Mouse (Mus musculus) hindbrain, embryonic 12.5 days (tissue): ENCODE data around the gene Gm6217. TPM values are rescaled to one million over a fixed set of nuclear protein-coding genes. Genes with fewer than 3 reads are reported as not detected.
A peak's percentile ranks its signal among the peaks of the same experiment; 100 is the strongest.
"Not testable (repeated sequence)": the region's sequence is repeated elsewhere in the genome, so short reads cannot be mapped to it uniquely, and the experiment has no call there.

Experiments used
- ATAC-seq: fragments of 200-750 bp; cut with Nextera tagmentation; 2 replicates; pipeline ENCODE4 v1.8.0; 2017; ENCODE audit warnings: moderate TSS enrichment; ENCODE audit not compliant: low FRiP score
- H3K27ac ChIP-seq: fragments of 300-500 bp; sonication (generic); 2 replicates; pipeline ENCODE4 v1.5.1; 2016; ENCODE audit warnings: mild to moderate bottlenecking
- H3K27me3 ChIP-seq: fragments of 300-500 bp; sonication (generic); 2 replicates; pipeline ENCODE4 v1.6.1; 2016; ENCODE audit warnings: mild to moderate bottlenecking
- H3K36me3 ChIP-seq: fragments of 300-500 bp; sonication (generic); 2 replicates; pipeline ENCODE4 v1.6.1; 2016; ENCODE audit warnings: mild to moderate bottlenecking
- H3K4me1 ChIP-seq: fragments of 300-500 bp; sonication (generic); 2 replicates; pipeline ENCODE4 v1.6.1; 2016
- H3K4me2 ChIP-seq: fragments of 300-500 bp; sonication (generic); replicated peaks from 2 replicates; pipeline ENCODE4 v1.6.1; 2016; ENCODE audit warnings: mild to moderate bottlenecking
- H3K4me3 ChIP-seq: fragments of 300-500 bp; sonication (generic); 2 replicates; pipeline ENCODE4 v1.5.1; 2016; ENCODE audit warnings: mild to moderate bottlenecking
- H3K9ac ChIP-seq: fragments of 300-500 bp; sonication (generic); 2 replicates; pipeline ENCODE4 v1.6.1; 2016; ENCODE audit warnings: mild to moderate bottlenecking, moderate library complexity
- H3K9me3 ChIP-seq: fragments of 300-500 bp; sonication (generic); replicated peaks from 2 replicates; pipeline ENCODE4 v1.6.1; 2016; ENCODE audit warnings: mild to moderate bottlenecking
- WGBS: fragments of 180-500 bp; shearing (Covaris S2); methylation state at CpG from one replicate; pipeline ENCODE4 v1.1.7; 2016; 5-methylcytosine and 5-hydroxymethylcytosine counted together
- polyA plus RNA-seq: library from polyadenylated mRNA; unstranded; fragments of >200 nt; fragmentation: Nextera tagmentation; extraction: Ambion mirVana; gene quantifications from 2 replicates; pipeline ENCODE4 v1.2.1, GENCODE M21; 2016

Gm6217 gene
- not detected in 2 replicates for polyA plus RNA-seq

GRCm38 (mm10) chr1:82931326-82931725, at the start of gene Gm6217:
Gene Gm6217, minus strand, starts transcription at chr1:82931399.
- H3K27ac ChIP-seq, H3K9ac ChIP-seq, H3K4me1 ChIP-seq, H3K4me2 ChIP-seq, H3K36me3 ChIP-seq, H3K27me3 ChIP-seq, H3K9me3 ChIP-seq, ATAC-seq, H3K4me3 ChIP-seq: not testable (repeated sequence)
- WGBS = no CpG with 5 or more reads among the region's 6 CpGs

- ATAC-seq = no peak
- H3K36me3 ChIP-seq = no peaks in the 10 kb centered on the region
- H3K9ac ChIP-seq = no peak overlapping the region
- no peaks in the 10 kb centered on the region for H3K4me1 ChIP-seq
- H3K9me3 ChIP-seq = no peaks in the 10 kb centered on the region
- no peaks in the 10 kb centered on the region for H3K27me3 ChIP-seq
- H3K27ac ChIP-seq = no peak overlapping the region
- H3K4me2 ChIP-seq = no peak overlapping the region
- no peak overlapping the region for H3K4me3 ChIP-seq
Observed at GRCm38 (mm10) chr1:82977840-82978239, 46.6 kb upstream of the Gm6217 start.

GRCm38 (mm10) chr1:82975750-82976149, 44.6 kb upstream of the Gm6217 start:
- no peak for ATAC-seq
- WGBS = 88% methylated on average over 5 of the region's 5 CpGs

GRCm38 (mm10) chr1:82974342-82974741, 43.1 kb upstream of the Gm6217 start:
- Histone ChIP-seq H3K27ac (no peak overlapping the region), H3K36me3 (no peaks in the 10 kb centered on the region), H3K9ac (no peak overlapping the region), H3K4me3 (no peak overlapping the region), H3K4me1 (no peaks in the 10 kb centered on the region), H3K27me3 (no peaks in the 10 kb centered on the region), H3K9me3 (no peaks in the 10 kb centered on the region), H3K4me2 (no peak overlapping the region)
- no peak for ATAC-seq
- WGBS = 88% methylated on average over 9 of the region's 9 CpGs

More at GRCm38 (mm10) chr1:82975750-82976149, 44.6 kb upstream of the Gm6217 start:
- Histone ChIP-seq H3K4me3 (no peak overlapping the region), H3K4me2 (no peak overlapping the region), H3K9ac (no peak overlapping the region), H3K27ac (no peak overlapping the region), H3K9me3 (no peaks in the 10 kb centered on the region), H3K4me1 (no peaks in the 10 kb centered on the region), H3K27me3 (no peaks in the 10 kb centered on the region), H3K36me3 (no peaks in the 10 kb centered on the region)

GRCm38 (mm10) chr1:82973901-82974300, 42.7 kb upstream of the Gm6217 start:
- Histone ChIP-seq H3K9me3 (no peaks in the 10 kb centered on the region), H3K4me3 (no peak overlapping the region), H3K27me3 (no peaks in the 10 kb centered on the region), H3K36me3 (no peaks in the 10 kb centered on the region), H3K4me1 (no peaks in the 10 kb centered on the region), H3K9ac (no peak overlapping the region), H3K27ac (no peak overlapping the region), H3K4me2 (no peak overlapping the region)
- no peak for ATAC-seq
- WGBS = 73% methylated on average over 6 of the region's 6 CpGs

- Histone ChIP-seq H3K27ac (no peak overlapping the region), H3K27me3 (no peaks in the 10 kb centered on the region), H3K4me1 (no peaks in the 10 kb centered on the region), H3K4me3 (no peak overlapping the region), H3K36me3 (no peaks in the 10 kb centered on the region), H3K9ac (no peak overlapping the region), H3K4me2 (no peak overlapping the region), H3K9me3 (no peaks in the 10 kb centered on the region)
- WGBS = 91% methylated on average over 1 of the region's 1 CpGs
- no peak for ATAC-seq
Observed at GRCm38 (mm10) chr1:82973244-82973643, 42.0 kb upstream of the Gm6217 start.

- Histone ChIP-seq H3K27me3 (no peaks in the 10 kb centered on the region), H3K4me3 (no peak overlapping the region), H3K4me2 (no peak overlapping the region), H3K9ac (no peak overlapping the region), H3K9me3 (no peaks in the 10 kb centered on the region), H3K27ac (no peak overlapping the region), H3K36me3 (no peaks in the 10 kb centered on the region), H3K4me1 (no peaks in the 10 kb centered on the region)
- 61% methylated on average over 4 of the region's 4 CpGs for WGBS
- ATAC-seq = no peak
Observed at GRCm38 (mm10) chr1:82972046-82972445, 40.8 kb upstream of the Gm6217 start.

- H3K4me2 ChIP-seq = no peak overlapping the region
- H3K27ac ChIP-seq = no peak overlapping the region
- H3K27me3 ChIP-seq = no peaks in the 10 kb centered on the region
- H3K4me3 ChIP-seq = no peak overlapping the region
- H3K9ac ChIP-seq = no peak overlapping the region
- no peaks in the 10 kb centered on the region for H3K9me3 ChIP-seq
- no peaks in the 10 kb centered on the region for H3K4me1 ChIP-seq
- peak; percentile 66 for ATAC-seq
- H3K36me3 ChIP-seq = no peaks in the 10 kb centered on the region
- 55% methylated on average over 3 of the region's 3 CpGs for WGBS
Observed at GRCm38 (mm10) chr1:82966413-82966812, 35.2 kb upstream of the Gm6217 start.

- Histone ChIP-seq H3K9ac (no peak within 1 kb of the TSS), H3K4me3 (no peak within 1 kb of the TSS), H3K27ac (no peak within 1 kb of the TSS), H3K27me3 (no peaks in the 10 kb centered on the region), H3K36me3 (no peaks in the 10 kb centered on the region), H3K4me2 (no peak within 1 kb of the TSS), H3K4me1 (no peaks in the 10 kb centered on the region), H3K9me3 (no peaks in the 10 kb centered on the region)
- no peak for ATAC-seq
- 88% methylated on average over 11 of the region's 11 CpGs for WGBS
Observed at GRCm38 (mm10) chr1:82959870-82960385, 28.7 kb upstream of the Gm6217 start, which contains the start of gene Gm47955. Gene Gm47955, plus strand, starts transcription at chr1:82960286.

GRCm38 (mm10) chr1:82955913-82956312, 24.7 kb upstream of the Gm6217 start, which contains the start of gene Gm7544:
Gene Gm7544, minus strand, starts transcription at chr1:82956013.
- not testable (repeated sequence) for H3K27ac ChIP-seq, H3K9me3 ChIP-seq, H3K27me3 ChIP-seq, H3K4me2 ChIP-seq, H3K4me3 ChIP-seq, H3K4me1 ChIP-seq, H3K36me3 ChIP-seq, ATAC-seq, H3K9ac ChIP-seq

- Histone ChIP-seq H3K4me2 (no peak overlapping the region), H3K4me1 (no peaks in the 10 kb centered on the region), H3K4me3 (no peak overlapping the region), H3K27me3 (no peaks in the 10 kb centered on the region), H3K9me3 (no peaks in the 10 kb centered on the region), H3K27ac (no peak overlapping the region), H3K9ac (no peak overlapping the region), H3K36me3 (no peaks in the 10 kb centered on the region)
- no peak for ATAC-seq
- 84% methylated on average over 2 of the region's 2 CpGs for WGBS
Observed at GRCm38 (mm10) chr1:82948601-82949000, 17.4 kb upstream of the Gm6217 start.

GRCm38 (mm10) chr1:82946029-82946428, 14.8 kb upstream of the Gm6217 start:
- ATAC-seq, H3K27ac ChIP-seq, H3K4me3 ChIP-seq, H3K36me3 ChIP-seq, H3K4me2 ChIP-seq, H3K9me3 ChIP-seq, H3K4me1 ChIP-seq, H3K9ac ChIP-seq, H3K27me3 ChIP-seq: not testable (repeated sequence)
- WGBS = 100% methylated on average over 1 of the region's 2 CpGs

GRCm38 (mm10) chr1:82943295-82943694, 12.1 kb upstream of the Gm6217 start, which contains the start of gene A030003K21Rik:
Gene A030003K21Rik, minus strand, starts transcription at chr1:82943388.
- not testable (repeated sequence) for H3K4me1 ChIP-seq, H3K27ac ChIP-seq, H3K36me3 ChIP-seq, H3K27me3 ChIP-seq, H3K4me3 ChIP-seq, H3K9me3 ChIP-seq, H3K9ac ChIP-seq, ATAC-seq, H3K4me2 ChIP-seq
- WGBS = no CpG with 5 or more reads among the region's 6 CpGs
